Mouse (Mus musculus) heart, adult 2 months (tissue): ENCODE data around the gene Itgb8.

Experiments used
- CTCF ChIP-seq: fragments of 200-600 bp; IDR thresholded peaks from 2 replicates; pipeline ENCODE4 v1.8.1; 2022; ENCODE audit warnings: antibody characterized with exemption, mild to moderate bottlenecking, moderate library complexity
- EP300 ChIP-seq: fragments of 200-500 bp; IDR thresholded peaks from 2 replicates; pipeline ENCODE4 v1.6.1; 2011; ENCODE audit warnings: low read depth, low read length, control low read depth; ENCODE audit not compliant: insufficient read depth
- POLR2A ChIP-seq: fragments of 200-500 bp; IDR thresholded peaks from 2 replicates; pipeline ENCODE4 v1.6.1; 2011; ENCODE audit warnings: mild to moderate bottlenecking, low read depth, low read length, control low read depth; ENCODE audit not compliant: insufficient read depth

GRCm38 (mm10) chr12:119164672-119165071 is 73.9 kb downstream of the Itgb8 start:
- TF ChIP-seq CTCF (no peak), POLR2A (no peak), EP300 (no peak)
